Mouse (Mus musculus) thymus, adult 2 months (tissue): ENCODE data around the gene Ddx21. TPM values are rescaled to one million over a fixed set of nuclear protein-coding genes. Genes with fewer than 3 reads are reported as not detected.
A peak's percentile ranks its signal among the peaks of the same experiment; 100 is the strongest.
"Not testable (repeated sequence)": the region's sequence is repeated elsewhere in the genome, so short reads cannot be mapped to it uniquely, and the experiment has no call there.

Source experiments
- DNase-seq: peaks from one replicate; pipeline ENCODE4 v3.0.0; 2021
- H3K27ac ChIP-seq: fragments of 200-500 bp; 2 replicates; pipeline ENCODE4 v1.5.1; 2012; ENCODE audit warnings: low read length, control low read depth; ENCODE audit not compliant: control insufficient read depth, insufficient read depth
- H3K27me3 ChIP-seq: fragments of 200-500 bp; 2 replicates; pipeline ENCODE4 v1.6.1; 2012; ENCODE audit warnings: mild to moderate bottlenecking, low read length, moderate library complexity, mixed read lengths; ENCODE audit not compliant: control insufficient read depth, insufficient read depth
- H3K36me3 ChIP-seq: fragments of 200-500 bp; 2 replicates; pipeline ENCODE4 v1.6.1; 2012; ENCODE audit warnings: mild to moderate bottlenecking, low read length, moderate library complexity; ENCODE audit not compliant: control insufficient read depth, insufficient read depth
- H3K4me1 ChIP-seq: fragments of 200-500 bp; replicated peaks from 2 replicates; pipeline ENCODE4 v1.6.1; 2012; ENCODE audit warnings: low read length; ENCODE audit not compliant: control insufficient read depth, insufficient read depth
- H3K4me3 ChIP-seq: fragments of 200-500 bp; 2 replicates; pipeline ENCODE4 v1.5.1; 2012; ENCODE audit warnings: mild to moderate bottlenecking, low read length, control low read depth, moderate library complexity; ENCODE audit not compliant: control insufficient read depth, insufficient read depth
- CTCF ChIP-seq: fragments of 200-500 bp; IDR thresholded peaks from 2 replicates; pipeline ENCODE4 v1.5.1; 2012; ENCODE audit warnings: mild to moderate bottlenecking, control low read depth, low read length, moderate library complexity, borderline replicate concordance; ENCODE audit not compliant: control insufficient read depth, poor library complexity, insufficient read depth; ENCODE audit errors: extremely low read depth
- POLR2A ChIP-seq: fragments of 200-500 bp; IDR thresholded peaks from 2 replicates; pipeline ENCODE4 v1.6.1; 2012; ENCODE audit warnings: mild to moderate bottlenecking, low read length, control low read depth, moderate library complexity; ENCODE audit not compliant: control insufficient read depth, poor library complexity, insufficient read depth; ENCODE audit errors: extremely low read depth
- WGBS: fragments of 180-500 bp; shearing (Covaris S2); methylation state at CpG from one replicate; pipeline ENCODE4 v1.1.7; 2018; 5-methylcytosine and 5-hydroxymethylcytosine counted together
- polyA plus RNA-seq: library from polyadenylated mRNA; depleted of rRNA; stranded (reverse); fragments of >200 nt; gene quantifications from 2 replicates; pipeline ENCODE4 v1.2.3, GENCODE M21; 2012

Gene Ddx21
- polyA plus RNA-seq, 1 experiment, result 19.4 TPM

- Histone ChIP-seq H3K27me3 (no peaks in the 10 kb centered on the region), H3K4me3 (peak overlapping the region; percentile 39), H3K4me1 (peaks cover 11% of the 10 kb centered on the region), H3K27ac (no peak overlapping the region), H3K36me3 (peaks cover 12% of the 10 kb centered on the region)
- 9% methylated on average over 20 of the region's 20 CpGs for WGBS
- no peak for DNase-seq
- TF ChIP-seq CTCF, result no peak
- TF ChIP-seq POLR2A, result no peak
Observed at GRCm38 (mm10) chr10:62601053-62601791, 859 bp downstream of the Ddx21 start.

- Histone ChIP-seq H3K36me3 (peaks cover 20% of the 10 kb centered on the region), H3K27ac (no peak overlapping the region), H3K27me3 (no peaks in the 10 kb centered on the region), H3K4me3 (no peak overlapping the region), H3K4me1 (peaks cover 11% of the 10 kb centered on the region)
- TF ChIP-seq CTCF (no peak), POLR2A (no peak)
- WGBS, result 64% methylated on average over 6 of the region's 6 CpGs
- no peak for DNase-seq
Observed at GRCm38 (mm10) chr10:62600056-62600455, 2.0 kb downstream of the Ddx21 start.

- H3K27me3 ChIP-seq, H3K4me3 ChIP-seq, DNase-seq, H3K27ac ChIP-seq: not testable (repeated sequence)
- Histone ChIP-seq H3K36me3 (peaks cover 27% of the 10 kb centered on the region), H3K4me1 (peaks cover 11% of the 10 kb centered on the region)
- WGBS, result 96% methylated on average over 3 of the region's 3 CpGs
Observed at GRCm38 (mm10) chr10:62599311-62599710, 2.8 kb downstream of the Ddx21 start.

GRCm38 (mm10) chr10:62592496-62592895 lies 9.6 kb downstream of the Ddx21 start:
- peaks cover 79% of the 10 kb centered on the region for H3K36me3 ChIP-seq
- DNase-seq, result no peak
- no peaks in the 10 kb centered on the region for H3K4me1 ChIP-seq
- 97% methylated on average over 7 of the region's 7 CpGs for WGBS
- H3K27ac ChIP-seq, result no peak overlapping the region
- TF ChIP-seq POLR2A (no peak), CTCF (no peak)
- H3K27me3 ChIP-seq, result no peaks in the 10 kb centered on the region
- no peak overlapping the region for H3K4me3 ChIP-seq

- Histone ChIP-seq H3K4me3 (no peak overlapping the region), H3K4me1 (no peaks in the 10 kb centered on the region), H3K27ac (no peak overlapping the region), H3K36me3 (peaks cover 86% of the 10 kb centered on the region), H3K27me3 (no peaks in the 10 kb centered on the region)
- DNase-seq, result peak; percentile 92
- 25% methylated on average over 6 of the region's 6 CpGs for WGBS
- TF ChIP-seq POLR2A (no peak), CTCF (no peak)
Observed at GRCm38 (mm10) chr10:62590200-62590599, 11.9 kb downstream of the Ddx21 start.

- peaks cover 90% of the 10 kb centered on the region for H3K36me3 ChIP-seq
- DNase-seq, result no peak
- no peaks in the 10 kb centered on the region for H3K4me1 ChIP-seq
- no peaks in the 10 kb centered on the region for H3K27me3 ChIP-seq
- no peak overlapping the region for H3K4me3 ChIP-seq
- TF ChIP-seq POLR2A, result no peak
- no peak for TF ChIP-seq CTCF
- 94% methylated on average over 4 of the region's 4 CpGs for WGBS
- H3K27ac ChIP-seq, result no peak overlapping the region
Observed at GRCm38 (mm10) chr10:62588616-62589015, 13.5 kb downstream of the Ddx21 start.

- H3K27me3 ChIP-seq, result no peaks in the 10 kb centered on the region
Observed at GRCm38 (mm10) chr10:62583245-62583644, 18.8 kb downstream of the Ddx21 start.

More at GRCm38 (mm10) chr10:62583245-62583644, 18.8 kb downstream of the Ddx21 start:
- WGBS, result 93% methylated on average over 1 of the region's 1 CpGs
- TF ChIP-seq CTCF (no peak), POLR2A (no peak)
- no peak overlapping the region for H3K4me3 ChIP-seq
- H3K36me3 ChIP-seq, result peaks cover 61% of the 10 kb centered on the region
- no peak for DNase-seq
- H3K4me1 ChIP-seq, result no peaks in the 10 kb centered on the region
- H3K27ac ChIP-seq, result no peak overlapping the region
